Mouse (Mus musculus): ENCODE results near the gene Strap.
"Not testable (repeated sequence)": the region's sequence is repeated elsewhere in the genome, so short reads cannot be mapped to it uniquely, and the experiment has no call there.

Gene Strap

DNA sequence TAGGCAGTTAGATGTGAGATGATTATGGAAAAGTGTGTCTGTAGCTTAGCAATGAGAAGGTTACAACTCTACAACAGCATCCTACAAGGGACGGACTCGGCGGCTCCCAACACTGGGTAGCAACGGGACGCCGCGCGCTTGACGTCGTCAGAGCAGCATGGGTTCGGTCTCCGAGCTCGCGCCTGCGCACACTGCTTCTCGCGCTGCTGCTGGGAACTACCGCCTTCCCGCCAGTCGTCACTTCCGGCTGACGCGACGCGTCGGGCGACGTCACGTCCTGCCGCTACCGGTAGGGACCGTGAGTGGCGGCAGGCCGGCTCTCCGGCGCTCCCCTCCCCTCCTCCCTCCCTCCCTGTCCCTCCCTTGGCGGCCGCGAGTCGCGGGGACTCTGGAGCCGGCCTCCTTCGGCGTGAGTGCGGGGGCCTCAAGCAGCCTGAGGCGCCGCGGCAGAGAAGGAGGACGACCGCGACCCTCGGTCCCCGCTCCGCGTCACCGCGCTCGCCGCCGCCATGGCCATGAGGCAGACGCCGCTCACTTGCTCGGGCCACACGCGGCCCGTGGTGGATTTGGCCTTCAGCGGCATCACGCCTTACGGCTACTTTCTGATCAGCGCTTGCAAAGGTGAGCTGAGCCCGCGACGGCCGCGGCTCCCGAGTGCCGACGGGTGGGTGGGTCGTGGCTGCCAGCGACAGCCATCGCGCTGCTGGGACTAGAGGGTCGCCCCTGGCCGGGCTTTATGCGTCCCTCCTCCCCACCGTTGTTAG, at the start of gene Strap:
Gene Strap, plus strand, starts transcription at position 233 of the 764 bp plus-strand sequence.
- DNase-seq: peak; percentile 97

- no peak for DNase-seq
These were observed 47.2 kb upstream of the Strap start for GRCm38 (mm10) chr6:137687667-137688066.

- DNase-seq: no peak
These were observed 46.8 kb upstream of the Strap start for GRCm38 (mm10) chr6:137688079-137688478.

DNA sequence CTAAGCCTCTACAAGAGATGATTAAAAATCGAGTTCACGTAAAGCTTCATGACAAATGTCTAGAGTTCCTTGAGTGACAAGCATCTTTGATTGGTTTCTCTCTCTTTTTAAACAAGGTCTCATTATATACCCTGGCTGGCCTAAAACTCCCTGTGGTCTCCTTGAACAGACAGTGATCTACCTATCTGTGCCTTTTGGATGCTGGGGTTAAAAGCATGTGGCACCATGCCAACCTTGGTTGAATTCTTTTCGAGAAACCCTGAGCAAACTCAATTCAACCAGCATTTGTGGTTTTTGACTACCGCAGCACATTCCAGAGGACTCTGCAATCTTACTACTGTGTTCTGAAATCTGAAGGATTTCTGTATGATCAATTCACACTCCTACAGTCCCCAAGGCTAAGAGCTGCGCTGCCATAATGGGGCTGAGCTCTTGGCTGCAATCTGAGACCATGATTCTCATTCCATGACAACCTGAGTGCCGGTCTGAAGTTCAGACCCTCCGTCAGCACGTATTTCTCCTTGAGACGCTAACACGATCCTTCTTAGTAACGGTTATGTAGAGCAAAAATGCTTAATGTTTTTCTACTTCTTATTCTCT, 46.3 kb upstream of the Strap start:
- DNase-seq: no peak

GRCm38 (mm10) chr6:137690550-137691119, 44.2 kb upstream of the Strap start:
- no peak for DNase-seq

DNA sequence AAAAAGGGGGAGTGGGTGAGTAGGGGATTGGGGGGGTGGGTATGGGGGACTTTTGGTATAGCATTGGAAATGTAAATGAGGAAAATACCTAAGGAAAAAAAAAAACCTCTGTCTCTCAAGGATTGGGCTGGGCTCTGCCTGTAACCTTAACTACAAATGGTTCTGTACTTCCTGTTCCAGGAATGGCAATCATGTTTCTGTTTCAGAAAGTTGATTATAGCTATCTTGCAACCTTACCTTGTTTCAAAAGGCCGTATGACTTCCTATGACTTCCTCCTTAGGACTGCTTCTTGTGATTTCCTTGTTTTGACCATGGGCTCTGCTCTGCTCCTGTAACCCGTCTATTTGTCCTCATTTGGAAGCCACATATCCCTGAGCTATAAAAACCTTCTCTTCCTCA, 40.6 kb upstream of the Strap start:
- no peak for DNase-seq

GRCm38 (mm10) chr6:137695046-137695445, 39.8 kb upstream of the Strap start:
- no peak for DNase-seq

DNA sequence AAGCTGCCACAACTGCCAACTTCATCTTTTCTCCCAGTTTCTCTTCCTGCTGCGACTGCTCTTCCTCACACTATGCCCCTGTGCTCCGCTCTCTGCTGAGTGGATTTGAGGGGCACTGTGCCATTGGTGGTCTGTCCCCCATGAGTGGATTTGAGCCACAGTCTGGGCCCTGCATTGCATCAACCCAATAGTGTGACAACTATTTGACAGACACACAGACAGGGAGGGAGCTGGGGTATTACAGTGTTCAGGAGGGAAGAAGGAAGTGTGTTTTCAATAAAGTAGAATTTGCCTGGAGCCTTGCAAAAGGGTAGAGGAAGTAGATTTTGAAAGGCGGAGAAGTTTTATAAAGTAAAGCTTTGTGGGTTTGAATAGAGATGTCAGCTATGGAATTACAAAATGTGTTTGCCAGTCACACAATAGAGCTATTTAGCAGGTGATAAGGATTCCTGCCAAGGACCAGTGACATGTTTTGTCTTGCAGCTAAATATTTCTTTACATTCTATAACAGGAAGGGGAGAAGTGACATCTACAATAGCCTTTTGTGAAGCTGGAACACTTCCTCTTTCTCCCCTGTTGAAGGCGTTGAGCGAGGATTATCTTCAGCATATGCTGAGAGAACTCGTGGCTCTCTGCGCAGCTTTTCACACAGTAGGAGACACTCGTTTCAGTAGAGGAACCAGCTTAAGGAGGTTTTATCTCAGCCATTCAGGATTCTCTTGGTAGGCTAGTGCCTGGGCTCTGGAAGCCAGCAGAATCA, 38.3 kb upstream of the Strap start:
- no peak for DNase-seq

DNA sequence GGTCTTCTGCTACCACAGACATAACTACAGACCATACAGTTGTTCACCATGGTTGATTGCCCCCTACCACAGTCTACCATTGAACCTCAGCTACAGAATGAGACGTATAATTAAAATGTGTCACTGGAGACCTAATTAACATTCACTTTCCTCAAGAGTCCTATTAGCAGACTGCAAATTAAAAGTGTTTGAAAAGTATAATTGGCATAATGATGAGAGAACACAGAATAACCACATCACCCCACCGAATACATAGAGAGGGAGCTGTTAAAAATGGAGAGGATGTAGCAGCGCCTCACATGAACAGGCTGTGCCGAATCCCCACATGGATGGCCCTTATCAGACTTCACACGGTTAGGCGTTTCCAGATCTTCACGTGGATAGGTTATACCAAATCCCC, 35.4 kb upstream of the Strap start:
- no peak for DNase-seq

- no peak for DNase-seq
These were observed 32.7 kb upstream of the Strap start for GRCm38 (mm10) chr6:137702186-137702585.

- DNase-seq: no peak
These were observed 32.0 kb upstream of the Strap start for GRCm38 (mm10) chr6:137702918-137703317.

DNA sequence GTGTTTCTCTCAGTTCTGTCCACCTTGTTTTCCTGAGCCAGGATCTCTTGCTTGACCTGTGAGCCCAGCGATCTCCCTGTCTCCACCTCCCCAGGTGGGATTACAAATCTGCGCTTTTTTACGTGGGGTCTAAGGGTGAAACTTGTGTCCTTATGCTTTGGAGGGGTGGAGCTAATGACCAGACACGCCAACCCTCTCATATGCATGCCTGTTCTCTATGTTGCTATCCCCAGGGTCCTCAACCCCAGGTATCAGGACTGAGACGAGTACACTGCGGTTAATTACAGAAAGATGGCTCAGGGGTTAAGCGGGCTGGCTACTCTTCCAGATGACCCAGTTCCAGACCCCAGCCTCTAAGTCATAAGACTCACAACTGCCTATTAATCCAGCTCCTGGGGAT, 31.4 kb upstream of the Strap start:
- no peak for DNase-seq

GRCm38 (mm10) chr6:137704300-137704939, 30.5 kb upstream of the Strap start:
- peak; percentile 16 to 22 for DNase-seq

GRCm38 (mm10) chr6:137706209-137706608, 28.7 kb upstream of the Strap start:
- no peak for DNase-seq

DNA sequence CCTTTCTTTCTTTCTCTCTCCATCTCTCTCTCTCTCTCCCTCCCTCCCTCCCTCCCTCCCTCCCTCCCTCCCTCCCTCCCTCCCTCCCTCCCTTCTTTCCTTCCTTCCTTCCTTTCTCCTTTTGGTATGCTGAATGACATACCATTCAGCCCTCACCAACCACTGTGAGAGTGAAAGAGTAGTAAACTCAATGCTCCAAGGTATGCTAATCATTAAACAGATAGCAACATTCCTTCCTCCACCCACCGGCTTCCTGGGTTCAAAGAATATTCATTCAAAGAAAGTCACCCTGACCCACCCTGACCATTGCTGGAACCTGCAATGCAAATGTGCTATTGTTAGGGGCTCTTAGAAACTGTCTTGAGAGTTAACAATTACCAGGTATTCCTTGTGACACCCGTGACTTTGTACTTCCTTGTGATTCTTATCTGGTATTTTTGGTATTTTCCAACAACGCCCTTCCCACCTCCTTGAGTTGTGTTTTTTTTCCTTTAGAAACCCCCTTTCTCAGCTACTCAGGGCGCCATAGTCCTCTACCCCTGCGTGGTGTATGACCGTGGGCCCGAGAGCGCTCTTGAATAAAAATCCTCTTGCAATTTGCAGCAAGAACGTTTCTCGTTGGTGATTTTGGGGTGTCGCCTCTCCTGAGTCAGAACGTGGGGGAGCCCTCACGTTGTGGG, 26.0 kb upstream of the Strap start:
- not testable (repeated sequence) for DNase-seq

DNA sequence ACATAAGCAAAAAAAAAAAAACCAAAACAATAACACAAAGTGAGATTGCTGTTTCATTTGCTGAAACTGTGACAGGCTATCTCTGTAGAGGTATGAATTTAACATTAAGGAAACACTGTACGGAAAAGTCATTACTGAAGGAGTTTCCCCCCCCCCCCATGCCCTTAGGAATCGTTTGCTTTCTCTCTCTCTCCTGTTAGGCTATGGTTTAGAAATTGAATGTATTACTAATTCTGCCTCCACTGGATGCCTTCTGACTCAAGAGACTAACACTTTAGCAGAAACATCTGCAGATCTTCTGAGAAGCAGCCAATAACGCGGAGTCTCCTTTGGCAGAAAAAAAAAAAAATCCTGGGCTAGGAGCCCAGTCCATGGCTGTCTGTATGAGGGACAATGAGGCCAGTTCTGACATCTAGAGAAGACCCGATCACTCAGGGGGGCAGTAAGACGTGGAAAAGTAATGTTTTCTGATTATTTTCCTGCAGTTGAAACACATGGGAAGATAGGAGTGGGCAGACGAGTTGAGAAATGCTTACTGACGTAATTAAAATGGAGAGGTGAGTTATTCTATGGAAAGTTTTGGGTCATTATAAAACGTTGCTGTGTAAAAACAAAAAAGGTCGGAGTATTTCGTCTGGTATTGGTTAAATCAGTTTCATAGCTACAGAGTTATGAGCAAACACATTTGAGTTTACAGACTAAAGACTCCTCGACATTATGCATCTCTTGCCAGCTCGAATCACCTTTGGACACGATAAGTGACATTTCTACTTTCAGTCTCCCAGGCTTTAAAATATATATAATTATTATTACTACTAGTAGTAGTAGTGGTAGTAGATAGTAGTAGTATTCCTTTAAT, 24.5 kb upstream of the Strap start:
- no peak for DNase-seq

DNA sequence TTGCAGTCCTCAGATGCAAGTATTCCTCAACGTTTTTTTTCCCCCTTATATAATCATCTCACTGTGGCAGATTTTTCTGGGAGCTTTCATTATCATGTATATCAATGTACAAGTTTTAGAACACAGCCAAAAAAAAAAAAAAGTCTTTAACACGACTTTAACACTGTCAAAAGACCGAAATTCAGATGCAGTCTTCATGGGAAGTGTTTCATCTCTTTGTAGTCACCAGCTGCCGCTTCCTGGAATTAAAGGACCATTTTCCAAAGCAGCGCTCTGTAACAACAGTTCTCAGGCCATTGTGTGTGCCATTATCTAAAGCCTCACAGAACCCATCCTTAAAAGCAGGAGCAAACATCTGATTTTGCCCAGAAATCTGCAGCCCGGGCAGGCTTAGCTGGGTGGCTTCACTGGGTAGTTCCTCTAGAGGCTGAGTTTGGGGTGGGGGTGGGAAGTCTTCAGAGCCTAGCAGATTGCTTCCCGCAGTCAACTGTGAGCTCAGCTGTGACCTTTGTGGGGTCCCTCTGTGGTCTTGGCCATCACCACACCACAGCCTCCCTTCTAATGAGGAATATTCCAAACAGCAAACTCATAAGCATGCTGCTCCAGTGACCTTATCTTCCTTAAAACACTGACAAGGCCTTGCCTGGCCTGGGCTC, 22.1 kb upstream of the Strap start:
- DNase-seq: no peak

GRCm38 (mm10) chr6:137713310-137713664, 21.6 kb upstream of the Strap start:
- no peak for DNase-seq

- no peak for DNase-seq
These were observed 18.1 kb upstream of the Strap start for GRCm38 (mm10) chr6:137716802-137717201.

DNA sequence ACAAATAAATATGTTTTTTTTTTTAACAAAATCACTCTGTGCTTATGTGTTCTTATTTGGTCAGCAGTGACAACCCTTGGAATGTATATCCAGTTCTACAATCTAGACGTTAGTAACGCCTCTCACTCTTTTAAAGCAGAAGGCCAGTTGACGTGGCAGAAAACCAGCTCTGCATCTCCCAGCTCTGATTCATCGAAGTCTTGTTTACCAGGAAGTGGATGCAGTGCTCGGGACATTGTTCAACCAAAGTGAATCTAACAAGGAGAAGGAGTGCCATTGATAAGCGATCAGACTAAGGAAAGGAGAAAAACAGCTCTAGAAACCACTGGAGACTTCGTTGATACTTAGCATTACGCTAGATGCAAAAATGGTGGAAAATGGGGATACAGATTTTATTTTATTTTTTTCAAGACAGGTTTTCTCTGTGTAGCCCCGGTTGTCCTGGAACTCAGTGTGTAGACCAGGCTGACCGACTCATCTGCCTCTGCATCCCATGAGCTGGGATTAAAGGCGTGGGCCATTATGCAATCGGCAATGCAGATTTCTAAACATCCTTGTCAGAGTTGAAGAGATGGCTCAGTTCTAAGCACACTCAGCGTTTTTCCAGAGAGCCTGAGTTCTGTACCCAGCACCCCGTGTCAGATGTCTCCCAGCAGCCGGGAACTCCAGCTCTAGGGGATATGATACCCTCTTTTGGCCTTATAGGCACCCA, 12.5 kb upstream of the Strap start:
- no peak for DNase-seq

Measured in kidney, postnatal 4 days (tissue).